Mouse (Mus musculus): Measurements from ENCODE around the gene Satb1. TPM values are rescaled to one million over a fixed set of nuclear protein-coding genes. Genes with fewer than 3 reads are reported as not detected.

The Satb1 gene
- polyA plus RNA-seq, 1 experiment from 2014 or later: 0.81 TPM

GRCm38 (mm10) chr17:51855261-51855660, 22.2 kb upstream of the Satb1 start:
- H3K36me3 ChIP-seq (ENCODE audit: control insufficient read depth, insufficient read depth): no peaks in the 10 kb centered on the region
- 54% methylated on average over 3 of the region's 3 CpGs for WGBS (ENCODE audit: insufficient replicate concordance)
- H3K4me3 ChIP-seq (ENCODE audit: low read depth, low read length): no peak overlapping the region

GRCm38 (mm10) chr17:51853952-51854351, 20.9 kb upstream of the Satb1 start:
- no peaks in the 10 kb centered on the region for H3K4me1 ChIP-seq (ENCODE audit: control insufficient read depth, low read depth, low read length)
- no peaks in the 10 kb centered on the region for H3K36me3 ChIP-seq (ENCODE audit: control insufficient read depth, insufficient read depth)
- H3K27me3 ChIP-seq (ENCODE audit: control insufficient read depth, insufficient read depth, low read depth, low read length): no peaks in the 10 kb centered on the region
- no peaks in the 10 kb centered on the region for H3K9me3 ChIP-seq (replicated peaks; ENCODE audit: control insufficient read depth, low read length)
- no peak overlapping the region for H3K4me3 ChIP-seq (ENCODE audit: low read depth, low read length)
- 40% methylated on average over 5 of the region's 5 CpGs for WGBS (ENCODE audit: insufficient replicate concordance)
- H3K4me2 ChIP-seq (ENCODE audit: low read depth, low read length): no peak overlapping the region
- H3K27ac ChIP-seq (ENCODE audit: low read length): no peak overlapping the region
- ATAC-seq (ENCODE audit: low read depth): no peak
- H3K9ac ChIP-seq (ENCODE audit: low read depth, low read length): no peak overlapping the region

More at GRCm38 (mm10) chr17:51855261-51855660, 22.2 kb upstream of the Satb1 start:
- Histone ChIP-seq H3K27me3 (ENCODE audit: control insufficient read depth, insufficient read depth, low read depth, low read length) (no peaks in the 10 kb centered on the region), H3K4me1 (ENCODE audit: control insufficient read depth, low read depth, low read length) (no peaks in the 10 kb centered on the region), H3K27ac (ENCODE audit: low read length) (no peak overlapping the region), H3K9me3 (replicated peaks; ENCODE audit: control insufficient read depth, low read length) (no peaks in the 10 kb centered on the region), H3K9ac (ENCODE audit: low read depth, low read length) (no peak overlapping the region), H3K4me2 (ENCODE audit: low read depth, low read length) (no peak overlapping the region)
- no peak for ATAC-seq (ENCODE audit: low read depth)

- H3K9ac ChIP-seq (ENCODE audit: low read depth, low read length): no peak overlapping the region
- H3K27ac ChIP-seq (ENCODE audit: low read length): no peak overlapping the region
- no peaks in the 10 kb centered on the region; the same call in 1 of the 2 replicates for H3K27me3 ChIP-seq (ENCODE audit: control insufficient read depth, insufficient read depth, low read depth, low read length)
- H3K4me2 ChIP-seq (ENCODE audit: low read depth, low read length): no peak overlapping the region
- no peak for ATAC-seq (ENCODE audit: low read depth)
- no peaks in the 10 kb centered on the region for H3K9me3 ChIP-seq (replicated peaks; ENCODE audit: control insufficient read depth, low read length)
- H3K4me1 ChIP-seq (ENCODE audit: control insufficient read depth, low read depth, low read length): no peaks in the 10 kb centered on the region
- 56% methylated on average over 6 of the region's 6 CpGs for WGBS (ENCODE audit: insufficient replicate concordance)
- H3K4me3 ChIP-seq (ENCODE audit: low read depth, low read length): no peak overlapping the region
- no peaks in the 10 kb centered on the region for H3K36me3 ChIP-seq (ENCODE audit: control insufficient read depth, insufficient read depth)
Observed at GRCm38 (mm10) chr17:51840596-51840995, 7.5 kb upstream of the Satb1 start.

- H3K27ac ChIP-seq (ENCODE audit: low read length): no peak overlapping the region
- peaks cover 9% of the 10 kb centered on the region for H3K27me3 ChIP-seq (ENCODE audit: control insufficient read depth, insufficient read depth, low read depth, low read length)
- 74% methylated on average over 5 of the region's 5 CpGs for WGBS (ENCODE audit: insufficient replicate concordance)
- no peaks in the 10 kb centered on the region for H3K9me3 ChIP-seq (replicated peaks; ENCODE audit: control insufficient read depth, low read length)
- no peak overlapping the region for H3K4me3 ChIP-seq (ENCODE audit: low read depth, low read length)
- H3K36me3 ChIP-seq (ENCODE audit: control insufficient read depth, insufficient read depth): no peaks in the 10 kb centered on the region
- H3K9ac ChIP-seq (ENCODE audit: low read depth, low read length): no peak overlapping the region
- H3K4me2 ChIP-seq (ENCODE audit: low read depth, low read length): no peak overlapping the region
- no peak for ATAC-seq (ENCODE audit: low read depth)
- no peaks in the 10 kb centered on the region for H3K4me1 ChIP-seq (ENCODE audit: control insufficient read depth, low read depth, low read length)
Observed at GRCm38 (mm10) chr17:51839484-51839883, 6.4 kb upstream of the Satb1 start.

- ATAC-seq (ENCODE audit: low read depth): no peak
- H3K27me3 ChIP-seq (ENCODE audit: control insufficient read depth, insufficient read depth, low read depth, low read length): peaks cover 32% of the 10 kb centered on the region
- WGBS (ENCODE audit: insufficient replicate concordance): 19% methylated on average over 1 of the region's 1 CpGs
Observed at GRCm38 (mm10) chr17:51836901-51837300, 3.8 kb upstream of the Satb1 start.

GRCm38 (mm10) chr17:51836243-51836642, 3.2 kb upstream of the Satb1 start:
- ATAC-seq (ENCODE audit: low read depth): no peak
- Histone ChIP-seq H3K4me2 (ENCODE audit: low read depth, low read length) (no peak overlapping the region), H3K4me3 (ENCODE audit: low read depth, low read length) (no peak overlapping the region), H3K4me1 (ENCODE audit: control insufficient read depth, low read depth, low read length) (no peaks in the 10 kb centered on the region), H3K27ac (ENCODE audit: low read length) (no peak overlapping the region), H3K9ac (ENCODE audit: low read depth, low read length) (no peak overlapping the region), H3K36me3 (ENCODE audit: control insufficient read depth, insufficient read depth) (no peaks in the 10 kb centered on the region), H3K9me3 (replicated peaks; ENCODE audit: control insufficient read depth, low read length) (no peaks in the 10 kb centered on the region), H3K27me3 (ENCODE audit: control insufficient read depth, insufficient read depth, low read depth, low read length) (peaks cover 39% of the 10 kb centered on the region)
- 57% methylated on average over 5 of the region's 5 CpGs for WGBS (ENCODE audit: insufficient replicate concordance)

More at GRCm38 (mm10) chr17:51836901-51837300, 3.8 kb upstream of the Satb1 start:
- Histone ChIP-seq H3K9ac (ENCODE audit: low read depth, low read length) (no peak overlapping the region), H3K4me1 (ENCODE audit: control insufficient read depth, low read depth, low read length) (no peaks in the 10 kb centered on the region), H3K27ac (ENCODE audit: low read length) (no peak overlapping the region), H3K4me3 (ENCODE audit: low read depth, low read length) (no peak overlapping the region), H3K9me3 (replicated peaks; ENCODE audit: control insufficient read depth, low read length) (no peaks in the 10 kb centered on the region), H3K4me2 (ENCODE audit: low read depth, low read length) (no peak overlapping the region), H3K36me3 (ENCODE audit: control insufficient read depth, insufficient read depth) (no peaks in the 10 kb centered on the region)

GRCm38 (mm10) chr17:51833578-51834361, 680 bp upstream of the Satb1 start:
- Histone ChIP-seq H3K27me3 (ENCODE audit: control insufficient read depth, insufficient read depth, low read depth, low read length) (peaks cover 47% of the 10 kb centered on the region), H3K27ac (ENCODE audit: low read length) (no peak overlapping the region), H3K9ac (ENCODE audit: low read depth, low read length) (no peak overlapping the region), H3K4me1 (ENCODE audit: control insufficient read depth, low read depth, low read length) (no peaks in the 10 kb centered on the region), H3K4me3 (ENCODE audit: low read depth, low read length) (no peak overlapping the region), H3K9me3 (replicated peaks; ENCODE audit: control insufficient read depth, low read length) (no peaks in the 10 kb centered on the region), H3K4me2 (ENCODE audit: low read depth, low read length) (no peak overlapping the region), H3K36me3 (ENCODE audit: control insufficient read depth, insufficient read depth) (no peaks in the 10 kb centered on the region)
- WGBS (ENCODE audit: insufficient replicate concordance): 2% methylated on average over 16 of the region's 16 CpGs
- no peak for ATAC-seq (ENCODE audit: low read depth)

- no peaks in the 10 kb centered on the region for H3K4me1 ChIP-seq (ENCODE audit: control insufficient read depth, low read depth, low read length)
- ATAC-seq (ENCODE audit: low read depth): peak; percentile 35; the same call in 1 of the 2 replicates
- no peaks in the 10 kb centered on the region for H3K9me3 ChIP-seq (replicated peaks; ENCODE audit: control insufficient read depth, low read length)
- H3K36me3 ChIP-seq (ENCODE audit: control insufficient read depth, insufficient read depth): no peaks in the 10 kb centered on the region
- H3K9ac ChIP-seq (ENCODE audit: low read depth, low read length): no peak overlapping the region
- peaks cover 51% of the 10 kb centered on the region for H3K27me3 ChIP-seq (ENCODE audit: control insufficient read depth, insufficient read depth, low read depth, low read length)
- no peak overlapping the region for H3K27ac ChIP-seq (ENCODE audit: low read length)
- peak overlapping the region; percentile 63 for H3K4me3 ChIP-seq (ENCODE audit: low read depth, low read length)
- under 1% methylated on average over 25 of the region's 66 CpGs for WGBS (ENCODE audit: insufficient replicate concordance)
- H3K4me2 ChIP-seq (ENCODE audit: low read depth, low read length): peak overlapping the region; percentile 68
Observed at GRCm38 (mm10) chr17:51832421-51832875, 642 bp downstream of the Satb1 start.

- WGBS (ENCODE audit: insufficient replicate concordance): under 1% methylated on average over 57 of the region's 57 CpGs
- ATAC-seq (ENCODE audit: low read depth): no peak
- H3K27me3 ChIP-seq (ENCODE audit: control insufficient read depth, insufficient read depth, low read depth, low read length): peaks cover 51% of the 10 kb centered on the region
Observed at GRCm38 (mm10) chr17:51831702-51832420, 1.2 kb downstream of the Satb1 start.

More at GRCm38 (mm10) chr17:51831702-51832420, 1.2 kb downstream of the Satb1 start:
- Histone ChIP-seq H3K4me1 (ENCODE audit: control insufficient read depth, low read depth, low read length) (no peaks in the 10 kb centered on the region), H3K36me3 (ENCODE audit: control insufficient read depth, insufficient read depth) (no peaks in the 10 kb centered on the region), H3K9ac (ENCODE audit: low read depth, low read length) (no peak overlapping the region; the same call in 1 of the 2 replicates), H3K4me2 (ENCODE audit: low read depth, low read length) (peak overlapping the region; percentile 68), H3K27ac (ENCODE audit: low read length) (no peak overlapping the region), H3K4me3 (ENCODE audit: low read depth, low read length) (peak overlapping the region; percentile 63), H3K9me3 (replicated peaks; ENCODE audit: control insufficient read depth, low read length) (no peaks in the 10 kb centered on the region)
